Mouse (Mus musculus) CH12.LX (cell line): ENCODE data around the gene Zfp846.

Source experiments
- CHD1 ChIP-seq: IDR thresholded peaks from 2 replicates; pipeline ENCODE4 v1.6.1; 2012; ENCODE audit warnings: low read depth, low read length, improper control_type of control experiment, inconsistent platforms
- CTCF ChIP-seq, 2 experiments: IDR thresholded peaks in 1 of 2; conservative IDR thresholded peaks in 1 of 2; 2 replicates each; pipeline ENCODE4 v1.5.1; 2011 to 2012; ENCODE audit warnings: low read depth in 2 of 2, low read length in 2 of 2, improper control_type of control experiment in 1 of 2, inconsistent platforms in 1 of 2, mild to moderate bottlenecking in 1 of 2, moderate library complexity in 1 of 2
- E2F4 ChIP-seq: IDR thresholded peaks from 2 replicates; pipeline ENCODE4 v1.6.1; 2011; ENCODE audit warnings: low read depth, low read length, improper control_type of control experiment; ENCODE audit not compliant: insufficient replicate concordance
- GABPA ChIP-seq: IDR thresholded peaks from 2 replicates; pipeline ENCODE4 v1.6.1; 2012; ENCODE audit warnings: low read depth, low read length, improper control_type of control experiment, inconsistent platforms; ENCODE audit not compliant: insufficient replicate concordance
- HCFC1 ChIP-seq: IDR thresholded peaks from 2 replicates; pipeline ENCODE4 v1.6.1; 2012; ENCODE audit warnings: low read depth, mild to moderate bottlenecking, inconsistent platforms, low read length, improper control_type of control experiment
- MAX ChIP-seq: IDR thresholded peaks from 2 replicates; pipeline ENCODE4 v1.6.1; 2011; ENCODE audit warnings: low read length, improper control_type of control experiment
- MAZ ChIP-seq: IDR thresholded peaks from 2 replicates; pipeline ENCODE4 v1.6.1; 2012; ENCODE audit warnings: low read depth, mild to moderate bottlenecking, inconsistent platforms, low read length, improper control_type of control experiment, moderate library complexity
- POLR2A ChIP-seq: IDR thresholded peaks from 2 replicates; pipeline ENCODE4 v1.6.1; 2011; ENCODE audit warnings: low read depth, mild to moderate bottlenecking, improper control_type of control experiment, low read length
- RAD21 ChIP-seq: IDR thresholded peaks from 2 replicates; pipeline ENCODE4 v1.6.1; 2011; ENCODE audit warnings: low read depth, mild to moderate bottlenecking, low read length, improper control_type of control experiment, moderate library complexity
- RCOR1 ChIP-seq: conservative IDR thresholded peaks from 2 replicates; pipeline ENCODE4 v1.6.1; 2012; ENCODE audit warnings: low read depth, mild to moderate bottlenecking, inconsistent platforms, low read length, improper control_type of control experiment
- TBP ChIP-seq: conservative IDR thresholded peaks from 2 replicates; pipeline ENCODE4 v1.6.1; 2011; ENCODE audit warnings: low read depth, low read length, improper control_type of control experiment
- ZKSCAN1 ChIP-seq: IDR thresholded peaks from 2 replicates; pipeline ENCODE4 v1.6.1; 2012; ENCODE audit warnings: low read depth, inconsistent platforms, low read length, improper control_type of control experiment, borderline replicate concordance

DNA sequence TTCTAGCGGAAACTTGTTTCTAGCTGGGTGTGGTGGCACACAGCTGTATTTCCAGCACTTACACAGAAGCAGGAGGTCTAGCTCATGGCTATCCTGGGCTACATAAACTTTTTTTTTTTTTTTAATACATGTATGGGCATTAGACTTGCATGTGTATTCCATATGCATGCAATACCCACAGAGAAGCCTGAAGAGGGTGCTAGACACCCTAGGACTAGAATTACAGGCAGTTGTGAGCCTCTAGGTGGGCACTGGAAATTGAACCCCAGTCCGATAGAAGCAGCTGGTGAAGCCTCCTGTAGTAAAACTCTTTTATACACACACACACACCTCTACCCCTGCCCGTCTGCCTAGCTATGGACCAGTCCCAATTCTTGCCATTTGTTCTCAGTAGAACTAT, 72.8 kb downstream of the Zfp846 start:
- TF ChIP-seq CTCF (conservative IDR thresholded peaks at IDR 0.05 in 1 of 2, IDR thresholded peaks at IDR 0.05 in 1 of 2; ENCODE audit: low read depth in 2 of 2, low read length in 2 of 2) (peak in 1 of 2 experiments; percentile 6; a peak in 1 of 4 replicates), MAX (no peak), GABPA (no peak), TBP (no peak), ZKSCAN1 (no peak), MAZ (no peak), POLR2A (no peak), E2F4 (no peak), RCOR1 (no peak), RAD21 (no peak; the same call in 1 of the 2 replicates), CHD1 (no peak), HCFC1 (no peak)
